Mouse (Mus musculus): Measurements from ENCODE around the gene Tmem259.

DNA sequence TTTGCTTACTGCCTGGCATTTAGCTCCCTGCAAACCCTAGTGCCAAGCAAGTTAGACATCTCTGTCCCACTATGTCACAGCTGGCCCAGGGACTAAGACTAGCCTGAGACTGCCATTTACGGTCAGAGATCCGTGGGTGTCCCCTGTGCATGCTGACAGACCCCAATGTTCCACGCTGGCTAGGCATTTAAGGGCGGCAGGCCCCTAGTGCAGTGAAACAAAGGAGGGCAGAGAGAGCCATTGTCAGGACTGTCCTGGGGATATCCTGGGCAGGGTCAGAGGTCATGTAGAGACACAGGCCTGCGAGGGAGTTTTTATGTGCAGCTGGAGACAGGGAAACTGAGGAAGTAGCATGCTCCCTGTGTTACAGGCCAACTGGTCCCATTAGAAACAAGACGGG is 50.3 kb downstream of the Tmem259 start:
- TF ChIP-seq CTCF (IDR thresholded peaks at IDR 0.05; ENCODE audit: control insufficient read depth, insufficient read depth, insufficient read length) (no peak), MAX (IDR thresholded peaks at IDR 0.05) (no peak), USF1 (IDR thresholded peaks at IDR 0.05; ENCODE audit: low read depth) (no peak), CEBPB (IDR thresholded peaks at IDR 0.05; ENCODE audit: low read depth) (no peak)

Measured in C2C12 (cell line).